ENCODE assay signal across 12 mouse cellular contexts in genomic region chr14:22510531-22510785, GRCm38 (mm10).
"Had no signal": no experiment of that assay in that cellular context is flagged by ENCODE, and none has a peak within 500 bp of the region (broad histone marks: within the 10 kb centered on the region; RNA-seq: fewer than 3 reads in every experiment).

No protein-coding gene starts in this region.

- H3K9me3 ChIP-seq: midbrain, embryonic 13.5 days; midbrain, embryonic 15.5 days; neural tube, embryonic 12.5 days had no signal

- DNase-seq: lung, adult 18-20 months; lung, embryonic 14.5 days; lung, postnatal 10 days; lung, postnatal 4 days; right cerebral cortex, postnatal 14 days; thymus, adult 18-20 months; thymus, postnatal 14 days; thymus, postnatal 36 days had no signal

- ATAC-seq: midbrain, embryonic 13.5 days; midbrain, embryonic 15.5 days had no signal

- H3K4me2 ChIP-seq: lung, embryonic 14.5 days; midbrain, embryonic 11.5 days; midbrain, embryonic 13.5 days; midbrain, embryonic 15.5 days; neural tube, embryonic 12.5 days had no signal

- H3K4me1 ChIP-seq: midbrain, embryonic 15.5 days had no signal

- H3K27me3 ChIP-seq: midbrain, embryonic 13.5 days; midbrain, embryonic 15.5 days; neural tube, embryonic 12.5 days had no signal

- H3K9ac ChIP-seq: lung, embryonic 14.5 days; midbrain, embryonic 13.5 days; midbrain, embryonic 15.5 days; neural tube, embryonic 12.5 days had no signal

- H3K36me3 ChIP-seq: midbrain, embryonic 13.5 days; midbrain, embryonic 15.5 days; neural tube, embryonic 12.5 days had no signal

- H3K27ac ChIP-seq: midbrain, embryonic 13.5 days; midbrain, embryonic 15.5 days; neural tube, embryonic 12.5 days had no signal

- H3K4me3 ChIP-seq: midbrain, embryonic 13.5 days; midbrain, embryonic 15.5 days; neural tube, embryonic 12.5 days had no signal
